Mouse (Mus musculus): ENCODE results near the gene Idh3g.

Gene Idh3g

GRCm38 (mm10) chrX:73786364-73787224 lies at the start of gene Idh3g, which contains the start of gene Ssr4:
Gene Idh3g (minus strand): TSS chrX:73786897.
Gene Ssr4 (plus strand): TSS chrX:73787028.
- peak; percentile 96 for DNase-seq (ENCODE audit: low read depth)

- no peak for DNase-seq (ENCODE audit: low read depth)
Observed at GRCm38 (mm10) chrX:73835731-73836130, 49.0 kb upstream of the Idh3g start.

- DNase-seq (ENCODE audit: low read depth) = peak; percentile 83
Observed at GRCm38 (mm10) chrX:73824185-73825151, 37.8 kb upstream of the Idh3g start, which contains the start of gene Pdzd4. Gene Pdzd4 (minus strand): TSS chrX:73824969.

- DNase-seq (ENCODE audit: low read depth) = no peak
Observed at GRCm38 (mm10) chrX:73823747-73824146, 37.0 kb upstream of the Idh3g start.

- DNase-seq (ENCODE audit: low read depth) = no peak
Observed at GRCm38 (mm10) chrX:73816596-73817314, 30.1 kb upstream of the Idh3g start.

GRCm38 (mm10) chrX:73815072-73815471 lies 28.4 kb upstream of the Idh3g start:
- DNase-seq (ENCODE audit: low read depth) = no peak

GRCm38 (mm10) chrX:73805814-73806213 lies 19.1 kb upstream of the Idh3g start:
- DNase-seq (ENCODE audit: low read depth) = no peak

GRCm38 (mm10) chrX:73798502-73798901 lies 11.8 kb upstream of the Idh3g start:
- DNase-seq (ENCODE audit: low read depth) = peak; percentile 79

GRCm38 (mm10) chrX:73797511-73797910 lies 10.8 kb upstream of the Idh3g start:
- no peak for DNase-seq (ENCODE audit: low read depth)

- no peak for DNase-seq (ENCODE audit: low read depth)
Observed at GRCm38 (mm10) chrX:73793505-73793904, 6.8 kb upstream of the Idh3g start.

- DNase-seq (ENCODE audit: low read depth) = no peak
Observed at GRCm38 (mm10) chrX:73793039-73793438, 6.3 kb upstream of the Idh3g start.

GRCm38 (mm10) chrX:73788501-73788900 lies 1.8 kb upstream of the Idh3g start:
- DNase-seq (ENCODE audit: low read depth) = no peak

GRCm38 (mm10) chrX:73787225-73787558 lies 495 bp upstream of the Idh3g start:
- no peak for DNase-seq (ENCODE audit: low read depth)

- DNase-seq (ENCODE audit: low read depth) = no peak
Observed at GRCm38 (mm10) chrX:73785666-73786065, 1.0 kb downstream of the Idh3g start.

GRCm38 (mm10) chrX:73782227-73782626 lies 4.5 kb downstream of the Idh3g start:
- DNase-seq (ENCODE audit: low read depth) = no peak

GRCm38 (mm10) chrX:73774802-73775483 lies 11.8 kb downstream of the Idh3g start:
- DNase-seq (ENCODE audit: low read depth) = no peak

GRCm38 (mm10) chrX:73774168-73774760 lies 12.4 kb downstream of the Idh3g start, which contains the start of gene Srpk3:
Gene Srpk3 (plus strand): TSS chrX:73774405.
- DNase-seq (ENCODE audit: low read depth) = no peak

- DNase-seq (ENCODE audit: low read depth) = no peak
Observed at GRCm38 (mm10) chrX:73767267-73767666, 19.4 kb downstream of the Idh3g start.

GRCm38 (mm10) chrX:73765311-73765710 lies 21.4 kb downstream of the Idh3g start:
- no peak for DNase-seq (ENCODE audit: low read depth)

- DNase-seq (ENCODE audit: low read depth) = no peak
Observed at GRCm38 (mm10) chrX:73758611-73759290, 27.9 kb downstream of the Idh3g start.
